Comparison of ENCODE assay signal across 49 mouse cellular contexts in the genomic region with DNA sequence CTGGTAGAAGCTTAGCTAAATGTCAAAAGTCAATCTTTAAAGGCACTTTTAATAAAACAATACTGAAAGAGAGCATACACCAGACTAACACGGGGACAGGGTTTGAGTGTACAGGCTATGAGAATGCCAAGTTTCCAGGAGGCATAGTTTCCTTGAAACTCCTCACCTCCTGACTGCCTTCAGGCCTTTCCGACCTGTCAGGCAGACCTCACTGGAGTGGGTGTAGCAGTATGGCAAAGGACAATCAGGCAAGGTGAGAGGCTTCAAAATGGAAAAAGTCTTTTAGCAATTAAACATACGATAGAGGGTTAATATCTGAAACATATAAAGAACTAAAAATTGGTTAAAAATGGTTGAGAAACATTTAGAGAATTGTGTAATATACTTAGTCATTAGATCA. TPM values are rescaled to one million over a fixed set of nuclear protein-coding genes. Genes with fewer than 3 reads are reported as not detected.
"Had no signal": no experiment of that assay in that cellular context is flagged by ENCODE, and none has a peak within 500 bp of the region (broad histone marks: within the 10 kb centered on the region; RNA-seq: fewer than 3 reads in every experiment).

No protein-coding gene starts in this region.

- H3K4me3 ChIP-seq: heart, embryonic 12.5 days; heart, embryonic 13.5 days; heart, embryonic 15.5 days; hindbrain, embryonic 10.5 days; hindbrain, embryonic 12.5 days; hindbrain, embryonic 13.5 days; hindbrain, embryonic 15.5 days; intestine, embryonic 15.5 days; kidney, embryonic 15.5 days; layer of hippocampus, adult 2 months; left cerebral cortex, adult 2 months had no signal

- H3K4me1 ChIP-seq: heart, embryonic 12.5 days; heart, embryonic 13.5 days; heart, embryonic 15.5 days; hindbrain, embryonic 10.5 days; hindbrain, embryonic 12.5 days; hindbrain, embryonic 13.5 days; hindbrain, embryonic 15.5 days; intestine, embryonic 15.5 days; kidney, embryonic 15.5 days had no signal

- DNase-seq: heart, postnatal 10 days; heart, postnatal 14 days; heart, postnatal 36 days; heart, postnatal 4 days; kidney, adult 11 months; kidney, adult 18-20 months; kidney, adult 2 months; kidney, adult 8-10 months; kidney, adult 9 months; kidney, postnatal 10 days; kidney, postnatal 14 days; kidney, postnatal 25 days; kidney, postnatal 36 days; kidney, postnatal 4 days; layer of hippocampus, adult 9-11 months; layer of hippocampus, postnatal 36 days had no signal

- H3K36me3 ChIP-seq: heart, embryonic 12.5 days; heart, embryonic 13.5 days; heart, embryonic 15.5 days; hindbrain, embryonic 10.5 days; hindbrain, embryonic 12.5 days; hindbrain, embryonic 13.5 days; hindbrain, embryonic 15.5 days; intestine, embryonic 15.5 days; kidney, embryonic 15.5 days had no signal

- H3K27me3 ChIP-seq: heart, embryonic 12.5 days; heart, embryonic 13.5 days; heart, embryonic 15.5 days; hindbrain, embryonic 12.5 days; hindbrain, embryonic 13.5 days; hindbrain, embryonic 15.5 days; intestine, embryonic 15.5 days; kidney, embryonic 15.5 days had no signal

- H3K27ac ChIP-seq: heart, embryonic 13.5 days; heart, embryonic 15.5 days; hindbrain, embryonic 10.5 days; hindbrain, embryonic 12.5 days; hindbrain, embryonic 13.5 days; hindbrain, embryonic 14.5 days; hindbrain, embryonic 15.5 days; hindbrain, postnatal 0 days; intestine, embryonic 15.5 days; kidney, embryonic 15.5 days; kidney, postnatal 0 days; layer of hippocampus, adult 2 months; left cerebral cortex, adult 2 months had no signal

- H3K9me3 ChIP-seq: heart, embryonic 15.5 days; hindbrain, embryonic 10.5 days; hindbrain, embryonic 12.5 days; hindbrain, embryonic 13.5 days; hindbrain, embryonic 15.5 days; intestine, embryonic 15.5 days; kidney, embryonic 15.5 days had no signal

- H3K9ac ChIP-seq: heart, embryonic 12.5 days; heart, embryonic 13.5 days; heart, embryonic 15.5 days; hindbrain, embryonic 12.5 days; hindbrain, embryonic 13.5 days; hindbrain, embryonic 14.5 days; hindbrain, embryonic 15.5 days; intestine, embryonic 15.5 days; kidney, embryonic 15.5 days had no signal

RNA-seq across cellular contexts. Expression of gene Skint7, which starts 9.1 kb away (rescaled TPM):
- total RNA-seq: heart, postnatal 10 days; heart, postnatal 14 days; heart, postnatal 25 days; heart, postnatal 36 days; heart, postnatal 4 days; hematopoietic stem cell, adult 5-6 weeks; hindbrain, postnatal 0 days; layer of hippocampus, adult 18-20 months had no signal
- polyA plus RNA-seq: heart, embryonic 12.5 days; heart, embryonic 13.5 days; heart, embryonic 14.5 days; heart, embryonic 15.5 days; heart, postnatal 0 days; hindbrain, embryonic 10.5 days; hindbrain, embryonic 11.5 days; hindbrain, embryonic 12.5 days; hindbrain, embryonic 13.5 days; hindbrain, embryonic 14.5 days; hindbrain, embryonic 15.5 days; hindbrain, embryonic 16.5 days; hindbrain, postnatal 0 days; inflammation-experienced regulatory T-cells, adult 6 months; intestine, embryonic 14.5 days; intestine, embryonic 15.5 days; intestine, embryonic 16.5 days; intestine, postnatal 0 days; kidney, adult 2 months; kidney, embryonic 14.5 days; kidney, embryonic 15.5 days; kidney, embryonic 16.5 days; kidney, postnatal 0 days; large intestine, adult 2 months had no signal

RNA-seq across cellular contexts. Expression of gene Skint1, which starts 42.4 kb away (rescaled TPM):
- total RNA-seq: heart, postnatal 10 days; heart, postnatal 14 days; heart, postnatal 25 days; heart, postnatal 36 days; heart, postnatal 4 days; hematopoietic stem cell, adult 5-6 weeks; hindbrain, postnatal 0 days; layer of hippocampus, adult 2 months; layer of hippocampus, postnatal 10 days; layer of hippocampus, postnatal 14 days; layer of hippocampus, postnatal 25 days; layer of hippocampus, postnatal 36 days; left cerebral cortex, adult 18-20 months; left cerebral cortex, adult 2 months; left cerebral cortex, adult 8-10 months had no signal
- polyA plus RNA-seq: heart, embryonic 12.5 days; heart, embryonic 13.5 days; heart, embryonic 14.5 days; heart, postnatal 0 days; hindbrain, embryonic 10.5 days; hindbrain, embryonic 11.5 days; hindbrain, embryonic 12.5 days; hindbrain, embryonic 13.5 days; hindbrain, embryonic 14.5 days; hindbrain, embryonic 15.5 days; hindbrain, embryonic 16.5 days; hindbrain, postnatal 0 days; inflammation-experienced regulatory T-cells, adult 6 months; intestine, embryonic 14.5 days; intestine, embryonic 15.5 days; intestine, embryonic 16.5 days; intestine, postnatal 0 days; kidney, adult 2 months; kidney, embryonic 14.5 days; kidney, embryonic 15.5 days; kidney, embryonic 16.5 days; kidney, postnatal 0 days; large intestine, adult 2 months had no signal

RNA-seq across cellular contexts. Expression of gene Skint8, which starts 44.5 kb away (rescaled TPM):
- total RNA-seq: heart, postnatal 10 days; heart, postnatal 14 days; heart, postnatal 25 days; heart, postnatal 36 days; heart, postnatal 4 days; hematopoietic stem cell, adult 5-6 weeks; hindbrain, postnatal 0 days; layer of hippocampus, adult 18-20 months; layer of hippocampus, adult 2 months; layer of hippocampus, postnatal 14 days; layer of hippocampus, postnatal 25 days; layer of hippocampus, postnatal 36 days; left cerebral cortex, adult 18-20 months had no signal
- polyA plus RNA-seq: heart, embryonic 12.5 days; heart, embryonic 13.5 days; heart, embryonic 14.5 days; heart, embryonic 15.5 days; heart, postnatal 0 days; hindbrain, embryonic 10.5 days; hindbrain, embryonic 11.5 days; hindbrain, embryonic 12.5 days; hindbrain, embryonic 13.5 days; hindbrain, embryonic 14.5 days; hindbrain, embryonic 15.5 days; hindbrain, embryonic 16.5 days; hindbrain, postnatal 0 days; inflammation-experienced regulatory T-cells, adult 6 months; intestine, embryonic 14.5 days; intestine, embryonic 15.5 days; intestine, embryonic 16.5 days; intestine, postnatal 0 days; kidney, adult 2 months; kidney, embryonic 14.5 days; kidney, embryonic 15.5 days; kidney, embryonic 16.5 days; kidney, postnatal 0 days; large intestine, adult 2 months had no signal
